Mouse (Mus musculus) ovary, postnatal 36 days (tissue): ENCODE measurements around the gene Efna2.
"Not testable (repeated sequence)": the region's sequence is repeated elsewhere in the genome, so short reads cannot be mapped to it uniquely, and the experiment has no call there.

ENCODE experiments used
- DNase-seq: peaks from one replicate; pipeline ENCODE4 v3.0.0; 2022; ENCODE audit warnings: low spot score, mixed read lengths

Efna2 gene

DNA sequence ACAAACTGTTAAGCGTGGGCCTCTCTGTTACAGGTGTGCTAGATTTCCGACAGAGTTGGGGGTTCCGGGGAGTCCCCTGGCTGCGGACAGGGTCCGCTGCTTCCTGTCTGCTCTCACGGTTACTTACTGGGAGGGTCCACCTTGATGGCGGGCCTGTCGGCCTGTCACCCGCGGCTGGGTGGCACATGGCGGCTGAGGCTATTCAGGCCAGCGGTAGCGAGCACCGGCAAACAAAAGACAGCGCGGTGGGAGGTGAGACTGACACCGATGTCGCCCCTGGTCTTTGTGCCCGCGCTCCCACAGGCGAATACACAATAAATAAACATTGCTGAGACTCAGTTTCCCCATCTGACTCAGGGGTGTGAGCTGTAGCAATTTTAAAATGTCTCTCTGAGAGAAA is 10.7 kb downstream of the Efna2 start:
- DNase-seq = no peak

DNA sequence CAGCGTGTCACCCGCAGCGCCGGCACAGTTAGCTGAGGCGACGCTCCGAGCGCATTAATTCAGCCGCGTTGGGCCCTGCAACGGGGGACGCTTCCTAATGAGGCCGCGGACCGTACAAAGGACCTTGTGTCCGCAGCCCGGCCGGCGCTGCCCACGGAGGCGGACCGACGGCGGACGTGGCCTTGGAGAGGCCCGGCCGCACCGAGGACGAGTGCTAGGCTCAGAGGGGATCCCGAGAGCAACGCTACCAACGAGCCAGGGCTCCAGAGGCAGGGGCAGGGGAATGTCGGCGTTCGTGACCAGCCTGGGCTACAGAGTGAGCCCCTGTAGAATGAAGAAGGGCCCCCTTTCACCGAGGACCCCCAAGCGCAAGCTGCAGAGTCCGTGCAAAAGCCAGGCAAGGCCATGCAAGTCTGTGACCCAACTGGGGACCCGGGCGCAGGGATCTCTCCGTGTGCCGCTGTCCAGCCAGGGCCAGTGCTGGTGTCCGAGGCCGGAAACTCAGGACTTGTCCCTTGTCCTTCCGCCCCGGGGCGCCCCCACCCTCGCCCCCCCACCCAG is 11.3 kb downstream of the Efna2 start:
- peak; percentile 54 for DNase-seq

DNA sequence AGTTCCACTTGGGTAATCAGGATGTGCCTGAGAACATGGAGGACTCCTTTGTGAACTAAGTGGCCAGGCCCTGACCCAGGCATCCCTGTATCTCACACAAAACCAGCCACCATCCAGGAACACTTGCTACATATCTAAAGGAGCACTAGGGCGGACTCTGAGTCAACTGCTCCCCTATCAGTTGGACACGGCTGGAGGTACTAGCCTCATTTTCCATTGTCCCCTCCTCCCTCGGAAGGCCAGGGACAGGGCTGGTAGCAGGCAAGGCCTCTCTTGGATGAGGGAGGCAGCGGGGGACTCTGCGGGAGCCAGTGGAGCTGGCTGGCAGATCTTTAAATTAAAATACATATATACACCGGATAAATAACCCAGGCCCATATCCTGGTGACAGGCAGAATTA is 14.7 kb downstream of the Efna2 start:
- no peak for DNase-seq

DNA sequence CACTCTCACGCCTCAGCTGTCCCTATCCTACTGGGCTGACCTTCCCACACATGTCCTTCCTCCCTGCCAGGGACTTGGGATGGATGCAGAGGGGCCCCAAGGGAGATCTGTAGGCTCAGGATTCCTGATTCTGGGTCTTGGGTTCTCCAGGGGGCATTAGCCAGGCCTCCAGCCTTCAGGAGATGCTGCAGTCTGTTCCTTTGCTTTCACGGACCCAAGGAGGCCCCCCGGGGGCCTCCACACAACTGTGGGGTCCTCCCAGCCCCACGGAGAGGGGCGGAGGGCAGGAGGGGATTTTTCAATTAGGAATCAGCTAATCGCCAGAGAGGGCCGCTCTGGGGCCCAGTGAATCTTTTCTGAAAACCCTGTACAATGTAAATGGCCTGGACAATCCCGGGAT is 15.2 kb downstream of the Efna2 start:
- no peak for DNase-seq

DNA sequence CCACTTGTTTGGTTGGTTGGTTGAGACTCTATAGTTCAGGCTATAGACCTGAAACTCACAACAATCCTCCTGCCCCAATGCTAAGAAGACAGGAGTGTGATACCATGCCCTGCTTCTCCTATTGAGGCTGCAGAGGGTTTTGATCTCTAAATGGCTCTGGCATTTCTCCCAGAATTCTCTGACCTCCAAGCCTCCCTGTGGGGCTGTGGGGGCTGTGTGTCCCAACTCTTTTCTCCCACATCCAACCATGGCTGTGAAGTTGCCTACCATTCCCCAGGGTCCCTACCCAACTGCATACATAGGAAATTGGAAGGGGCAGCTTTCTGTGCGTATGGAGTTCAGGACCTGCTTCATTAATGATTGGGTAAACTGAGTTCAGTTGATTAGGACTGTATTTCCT is 16.9 kb downstream of the Efna2 start:
- no peak for DNase-seq

DNA sequence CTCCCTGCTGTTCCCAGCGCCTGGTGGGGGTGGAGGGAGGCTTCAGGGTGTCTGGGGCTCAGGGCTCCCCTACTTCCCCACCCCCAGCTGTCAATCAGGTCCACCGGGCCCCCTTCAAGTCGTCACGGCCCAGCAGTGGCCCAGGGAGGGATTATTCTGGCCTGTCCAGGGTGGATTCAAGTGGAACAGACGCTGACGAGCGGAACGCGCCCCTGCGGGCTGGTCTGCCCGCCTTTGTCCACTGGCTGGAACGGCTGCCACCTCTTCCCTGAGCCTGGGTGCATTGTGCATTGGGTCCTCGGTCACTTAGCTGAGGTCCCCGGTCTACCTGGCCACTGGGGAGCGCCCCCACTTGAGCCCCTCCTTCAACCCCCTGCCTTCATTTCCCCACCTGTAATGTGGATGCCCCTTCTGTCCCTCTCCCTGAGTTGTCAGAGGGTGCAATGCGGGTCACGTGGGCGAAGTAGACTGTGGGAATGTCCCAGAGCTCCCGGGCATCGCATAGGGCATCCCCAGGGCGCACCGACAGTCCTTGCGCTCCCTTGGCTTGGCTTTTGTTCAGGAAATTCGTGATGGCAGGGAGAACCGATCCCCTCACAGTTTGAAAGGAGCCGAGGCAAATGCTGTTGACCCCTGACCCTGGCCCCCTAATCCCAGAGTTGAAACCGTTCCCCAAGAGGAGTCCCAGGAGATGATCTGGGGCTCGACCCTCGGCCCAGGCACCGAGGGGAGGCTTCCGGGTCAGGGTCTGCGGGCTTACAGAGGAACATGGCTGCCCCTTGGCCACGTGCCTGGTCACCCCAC is 17.7 kb downstream of the Efna2 start:
- no peak for DNase-seq

DNA sequence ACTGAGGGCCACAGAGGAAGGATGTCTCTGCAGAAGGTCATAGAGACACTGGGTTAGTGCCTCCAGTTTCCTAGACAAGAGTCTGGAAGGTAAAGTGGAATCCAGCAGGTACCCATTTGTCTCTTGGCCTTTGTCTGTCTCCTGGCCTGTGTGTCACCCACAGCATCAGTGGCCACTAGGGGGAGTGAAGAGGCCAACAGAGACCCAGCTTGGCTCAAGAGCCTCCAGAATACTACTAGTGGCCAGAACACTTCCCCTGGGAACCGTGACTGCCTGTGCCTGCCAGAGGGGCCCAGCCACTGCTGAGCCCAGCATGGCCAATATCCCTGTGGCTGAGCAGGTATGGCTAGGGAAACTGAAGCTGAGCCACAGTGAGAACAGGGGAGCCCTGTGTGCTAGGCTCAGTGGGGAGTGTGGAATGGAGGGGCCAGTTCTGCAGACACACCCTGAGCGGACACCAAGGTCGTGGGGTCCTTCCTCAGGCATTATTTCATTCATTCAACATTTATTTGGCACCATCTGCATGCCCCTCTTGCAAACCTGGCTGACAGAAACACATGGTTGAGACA is 20.2 kb downstream of the Efna2 start:
- DNase-seq = peak; percentile 64

DNA sequence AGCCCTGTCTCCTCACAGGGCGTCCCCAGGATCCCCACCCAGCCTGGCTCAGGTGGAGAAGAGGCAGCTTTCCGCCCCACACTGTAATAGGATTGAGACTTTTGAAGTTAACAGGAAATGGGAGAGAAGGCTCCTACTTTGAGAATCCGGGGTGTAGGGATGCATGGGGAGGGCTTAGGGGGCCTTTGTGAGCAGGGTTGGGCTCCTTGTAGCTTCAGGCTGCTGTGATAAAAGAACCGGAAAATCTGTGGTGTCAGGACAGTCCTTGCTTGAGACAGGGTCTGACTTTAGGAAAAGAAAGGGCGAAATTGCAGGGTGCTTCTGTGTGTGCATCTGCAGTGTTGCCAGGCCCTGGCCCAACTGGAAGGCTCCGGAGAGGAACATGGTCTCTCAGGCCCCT is 21.2 kb downstream of the Efna2 start:
- DNase-seq = no peak

DNA sequence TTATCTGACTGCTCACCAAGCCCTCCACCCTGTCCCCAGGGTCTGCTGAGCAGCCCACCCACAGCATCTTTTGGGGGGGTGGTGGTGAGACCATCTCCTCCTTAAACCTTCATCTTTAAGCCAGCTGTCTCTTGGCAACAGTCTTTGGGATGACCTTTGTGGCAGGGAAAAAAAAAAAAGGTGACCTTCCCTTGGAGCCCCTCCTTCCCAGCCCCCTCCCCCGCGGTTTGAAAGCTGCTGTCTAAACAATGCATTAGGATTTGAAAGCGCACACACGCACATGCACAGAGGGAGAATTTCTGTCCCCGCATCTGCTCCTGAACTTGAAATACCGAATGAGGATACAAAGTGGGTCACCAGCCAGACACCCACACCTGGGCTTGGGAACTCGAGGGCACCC is 24.8 kb downstream of the Efna2 start:
- DNase-seq = no peak

DNA sequence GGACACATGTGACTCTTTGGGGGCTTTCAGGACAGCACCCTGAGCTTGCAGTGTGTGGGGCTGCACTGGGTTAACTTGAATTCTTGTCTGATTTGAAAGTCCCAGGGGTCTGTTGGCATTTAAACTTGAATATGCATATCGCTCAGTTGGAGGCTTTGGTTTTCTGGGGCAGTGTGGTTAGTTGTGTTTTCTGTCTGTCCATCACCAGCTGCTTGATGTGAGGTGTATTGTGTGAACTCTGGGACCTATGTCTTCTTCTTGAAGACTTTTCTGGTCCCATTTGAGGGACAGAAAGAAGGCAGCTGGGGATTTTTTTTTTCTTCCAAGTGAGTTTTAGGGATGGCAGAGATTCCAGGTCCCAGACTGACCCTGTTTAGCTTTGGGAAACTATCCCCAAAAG is 27.9 kb downstream of the Efna2 start:
- DNase-seq = no peak

DNA sequence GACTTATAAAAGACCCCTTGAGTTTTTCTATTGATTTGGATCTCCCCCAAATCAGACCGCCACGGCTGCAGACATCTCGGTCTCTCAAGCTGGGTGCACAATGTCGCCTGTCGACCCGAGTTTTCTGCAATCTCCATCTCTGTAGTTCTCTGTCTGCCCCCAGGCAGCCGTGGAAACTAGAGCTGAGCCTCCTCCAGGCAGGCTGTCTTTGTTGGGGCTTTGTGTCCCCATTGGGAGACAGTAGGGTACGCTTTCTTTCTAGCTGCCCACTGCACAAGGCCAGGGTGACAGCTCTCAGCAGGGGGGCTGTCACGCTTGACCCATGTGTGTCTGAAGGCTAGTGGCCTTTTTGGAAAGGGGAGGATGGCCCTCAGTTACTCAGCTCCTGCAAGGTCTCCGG is 28.4 kb downstream of the Efna2 start:
- DNase-seq = no peak

DNA sequence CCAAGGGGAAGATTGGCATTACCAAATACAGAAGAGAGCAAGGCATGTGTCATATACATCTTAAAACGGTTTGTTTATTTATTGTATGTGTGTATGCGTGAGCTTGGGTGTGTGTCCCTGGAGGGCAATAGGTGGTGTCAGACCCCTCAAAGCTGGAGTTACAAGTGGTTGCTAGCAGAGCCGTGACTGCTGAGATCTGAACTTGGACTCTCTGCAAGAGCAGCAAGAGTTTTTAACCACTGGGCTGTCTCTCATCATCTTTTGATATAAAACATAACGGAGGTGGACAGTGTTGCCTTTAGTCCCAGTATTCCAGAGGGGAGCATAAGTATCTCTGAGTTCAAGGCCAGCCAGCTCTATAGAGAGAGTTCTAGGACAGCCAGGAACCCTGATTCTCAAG is 29.0 kb downstream of the Efna2 start:
- DNase-seq = no peak

DNA sequence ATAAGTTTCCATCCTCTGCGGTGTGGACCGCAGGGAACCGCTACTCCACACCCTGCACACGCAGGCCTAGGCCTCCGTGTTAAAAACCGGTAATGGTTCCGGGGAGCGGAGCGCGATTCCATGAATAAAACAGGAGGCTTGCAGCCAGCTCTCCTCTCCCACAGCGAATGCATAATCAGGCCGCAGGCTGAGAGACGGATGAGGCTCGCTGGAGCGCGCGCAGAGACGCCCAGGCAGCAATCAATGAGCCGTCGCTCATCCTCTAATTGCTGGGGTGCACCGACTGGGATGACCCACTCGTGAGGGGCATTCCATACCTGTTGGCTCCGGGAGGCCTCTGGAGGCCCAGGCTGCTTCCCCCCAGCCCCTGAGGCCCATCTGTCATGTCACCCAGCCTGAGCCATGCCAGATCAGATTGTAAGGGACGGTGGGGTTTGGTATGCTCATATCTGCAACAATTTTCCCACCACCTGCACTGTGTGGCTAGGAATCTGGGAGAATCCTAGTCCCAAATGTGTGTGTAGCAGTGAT is 29.6 kb downstream of the Efna2 start:
- DNase-seq = no peak

DNA sequence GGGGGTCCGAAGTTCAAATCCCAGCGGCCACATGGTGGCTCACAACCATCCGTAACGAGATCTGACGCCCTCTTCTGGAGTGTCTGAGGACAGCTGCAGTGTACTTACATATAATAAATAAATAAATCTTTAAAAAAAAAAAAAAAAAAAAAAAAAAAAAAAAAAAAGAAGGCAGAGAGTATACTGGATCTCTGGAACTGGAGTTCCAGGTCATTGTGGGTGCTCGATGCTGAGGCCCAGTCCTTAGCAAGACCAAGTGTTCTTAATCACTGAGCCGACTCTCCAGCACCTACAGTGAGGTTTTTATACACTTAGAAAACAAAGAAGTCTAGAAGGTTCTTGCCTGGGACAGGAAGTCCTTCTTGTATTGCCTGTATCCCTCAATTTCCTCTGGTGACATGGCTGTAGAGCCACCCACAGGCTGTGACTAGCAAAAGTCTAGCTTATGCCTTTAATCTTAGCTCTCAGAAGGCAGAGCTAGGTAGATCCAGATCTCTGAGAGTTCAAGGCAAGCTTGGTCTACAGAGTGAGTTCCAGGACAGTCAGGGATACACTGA is 32.3 kb downstream of the Efna2 start:
- not testable (repeated sequence) for DNase-seq

DNA sequence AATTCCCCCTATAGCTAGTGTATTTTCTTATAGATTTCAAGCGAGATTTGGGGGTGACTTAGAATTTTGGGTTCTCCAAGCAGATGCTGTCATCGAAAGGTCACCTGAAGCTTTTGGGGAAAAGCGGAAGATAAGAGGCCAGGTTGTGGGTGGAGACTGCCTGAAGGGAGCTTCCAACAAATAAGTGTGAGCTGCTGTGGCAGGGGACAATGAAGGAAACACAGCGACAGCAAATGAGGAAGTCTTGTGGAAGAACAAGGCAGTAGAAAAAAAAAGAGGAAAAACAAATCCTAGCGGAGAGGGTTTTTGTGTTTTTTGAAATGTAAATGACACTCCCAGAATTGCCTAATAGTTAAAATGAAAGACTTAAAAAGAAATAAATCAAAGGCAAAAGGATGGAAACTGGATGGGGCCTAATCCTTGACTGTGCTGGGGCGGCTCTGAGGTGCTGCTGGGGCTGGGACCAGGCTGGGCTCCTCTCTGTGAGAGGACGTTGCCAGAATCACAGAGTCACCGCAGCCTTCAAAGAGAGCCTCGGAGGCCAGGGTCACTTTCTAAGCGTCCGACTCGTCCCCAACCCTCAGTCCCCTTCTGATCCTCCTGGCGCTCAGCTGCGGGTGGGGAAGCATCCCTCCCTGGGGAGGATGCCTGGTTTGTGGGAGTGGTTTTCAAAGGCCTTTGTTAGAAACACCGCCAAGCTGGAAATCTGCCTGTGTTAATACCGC is 35.9 kb downstream of the Efna2 start:
- DNase-seq = no peak

DNA sequence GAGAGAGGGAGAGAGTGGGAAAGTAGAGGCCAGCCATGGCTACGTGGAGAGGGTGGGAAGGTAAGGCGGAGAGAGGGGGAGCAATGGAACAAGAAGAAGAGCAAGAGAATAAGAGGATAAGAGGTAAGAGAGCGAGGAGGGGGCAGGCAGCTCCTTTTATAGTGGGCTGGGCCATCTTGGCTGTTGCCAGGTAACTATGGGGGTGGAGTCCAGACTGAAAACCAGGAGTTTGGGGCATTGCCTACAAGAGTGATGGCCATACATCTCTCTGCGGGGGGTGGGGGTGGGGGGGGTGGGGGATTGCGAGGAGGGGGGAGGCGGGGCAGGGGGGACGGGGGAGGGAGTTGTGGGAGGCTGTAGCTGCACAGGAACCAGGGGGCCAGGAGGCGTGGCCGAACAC is 41.4 kb downstream of the Efna2 start:
- no peak for DNase-seq

DNA sequence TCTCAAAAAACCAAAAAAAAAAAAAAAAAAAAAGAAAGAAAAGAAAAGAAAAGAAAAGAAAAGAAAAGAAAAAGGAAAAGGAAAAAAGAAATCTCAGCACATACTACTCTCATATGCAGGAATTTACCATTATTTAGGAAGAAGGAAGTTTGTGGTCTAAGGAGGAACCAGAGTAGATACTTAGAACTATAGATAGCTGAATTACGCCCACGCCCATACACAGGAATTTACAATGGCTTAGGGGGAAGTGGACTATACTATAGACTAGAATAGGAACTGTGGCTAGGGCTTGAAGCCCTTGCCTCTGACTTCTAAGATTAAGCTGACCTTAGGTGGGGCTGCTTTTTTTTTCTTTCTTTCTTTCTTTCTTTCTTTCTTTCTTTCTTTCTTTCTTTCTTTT is 43.9 kb downstream of the Efna2 start:
- not testable (repeated sequence) for DNase-seq

DNA sequence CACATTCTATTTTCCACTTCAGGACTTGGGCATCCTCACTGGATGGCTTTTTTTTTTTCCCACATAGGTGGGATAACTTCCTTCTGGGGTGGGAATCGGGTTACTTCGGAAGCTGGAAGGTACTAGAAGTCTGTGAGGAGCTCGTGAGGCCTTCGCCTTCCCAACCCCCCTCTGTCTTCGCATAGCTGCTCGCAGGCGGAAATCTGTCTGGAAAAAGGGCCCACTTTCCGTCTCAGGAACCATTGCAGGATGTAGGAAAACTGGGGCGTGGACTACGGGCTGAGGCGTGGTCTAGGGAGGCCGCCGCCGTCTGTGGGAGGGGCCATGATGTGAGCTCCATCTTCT is 46.8 kb downstream of the Efna2 start:
- no peak for DNase-seq

DNA sequence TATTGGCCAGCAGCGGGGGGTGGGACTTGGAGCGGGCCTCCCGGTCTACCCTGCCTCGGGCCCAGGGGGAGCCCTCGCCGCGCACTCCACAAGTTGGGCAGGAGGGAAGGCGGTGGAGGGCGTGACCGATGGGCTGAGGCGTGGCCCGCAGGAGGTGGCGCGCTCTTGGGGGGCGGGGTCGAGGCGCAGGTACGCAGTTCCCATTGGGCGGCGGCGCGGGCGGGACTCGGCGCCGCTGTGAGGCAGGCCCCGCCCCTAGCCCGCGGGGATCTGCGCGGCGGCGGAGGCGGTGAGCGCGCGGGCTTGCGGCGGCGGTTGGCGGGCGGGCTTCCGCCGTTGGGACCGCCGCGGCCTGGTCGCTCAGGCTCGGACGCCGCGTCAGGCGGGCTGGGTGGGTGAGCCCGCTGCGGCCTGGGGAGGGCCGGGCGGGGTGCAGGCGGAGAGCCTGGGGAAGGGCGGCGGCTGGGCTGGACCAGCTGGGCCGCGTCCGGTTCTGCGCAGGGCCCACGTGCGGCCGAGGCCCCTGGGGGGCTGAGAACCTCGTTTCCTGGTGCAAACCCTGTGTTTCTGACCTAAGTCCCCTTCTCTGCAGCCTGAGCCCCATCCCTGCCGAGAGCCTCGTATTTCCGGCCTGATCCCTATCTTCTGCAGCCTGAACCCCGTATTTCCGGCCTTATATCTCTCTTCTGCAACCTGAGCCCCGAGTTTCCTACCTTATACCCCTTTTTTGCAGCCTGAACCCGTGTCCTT is 47.3 kb downstream of the Efna2 start, which contains the start of gene Mum1:
TSS of gene Mum1 (plus strand) at position 19 of the 750 bp plus-strand sequence.
- DNase-seq = peak; percentile 100

DNA sequence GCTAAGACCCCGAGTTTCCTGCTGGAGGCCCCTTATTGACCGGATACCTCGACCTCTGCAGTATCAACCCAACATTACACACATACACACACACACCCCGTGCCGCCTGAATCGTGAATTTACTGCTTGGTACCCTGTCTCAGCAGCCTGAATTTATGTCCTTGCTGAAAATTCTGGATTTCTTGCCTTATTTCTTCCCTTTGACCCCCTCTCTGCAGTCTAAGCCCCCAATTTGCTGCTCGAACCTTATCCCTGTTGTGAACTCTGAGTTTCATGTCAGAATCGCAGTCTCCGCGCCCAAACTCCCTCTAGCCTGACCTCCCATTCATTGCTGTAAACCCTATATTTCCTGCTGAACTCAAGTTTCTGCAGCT is 47.9 kb downstream of the Efna2 start:
- no peak for DNase-seq

DNA sequence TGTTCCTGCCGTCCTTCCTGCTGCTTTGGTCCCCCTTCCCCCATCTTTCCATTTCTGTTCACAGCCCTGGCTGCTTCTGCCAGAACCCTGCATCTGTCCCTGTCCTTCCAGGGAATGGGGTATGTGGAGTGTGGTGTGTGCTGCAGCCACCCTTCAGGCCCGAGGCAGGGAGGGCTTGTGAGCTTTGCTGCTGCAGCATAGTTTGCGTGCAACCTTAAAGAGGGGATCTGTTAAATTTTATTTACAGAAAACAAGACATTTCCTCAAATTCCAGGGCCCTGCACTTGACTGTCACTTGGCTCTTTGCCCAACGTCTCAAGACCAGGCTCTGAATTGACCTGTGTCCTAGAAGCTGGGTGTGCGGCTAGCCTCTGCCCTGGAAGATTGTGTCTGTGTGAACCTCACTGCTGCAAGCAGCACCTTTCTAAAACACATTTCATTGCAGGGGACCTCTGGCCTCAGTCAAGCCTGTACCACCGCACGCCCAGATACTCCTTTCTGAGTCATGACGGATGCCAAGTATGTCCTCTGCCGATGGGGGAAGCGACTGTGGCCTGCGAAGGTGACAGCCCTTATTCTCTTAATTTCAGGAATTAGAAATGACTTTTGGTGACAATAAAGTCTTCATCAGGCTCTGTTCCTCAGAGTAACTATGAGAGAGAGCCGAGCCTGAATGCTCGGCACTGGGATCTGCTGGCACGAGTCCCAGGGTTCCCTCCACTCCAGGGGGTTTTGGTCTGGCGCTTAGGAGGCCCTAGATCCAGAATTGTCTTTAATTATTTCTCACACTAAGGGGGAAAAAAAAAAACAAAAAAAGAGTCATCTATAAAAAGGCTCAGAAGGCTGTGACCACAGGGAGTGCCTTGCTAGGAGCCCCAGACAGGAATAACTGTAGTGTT is 48.8 kb downstream of the Efna2 start:
- no peak for DNase-seq
